Mouse (Mus musculus) heart, postnatal 0 days (tissue): ENCODE results near the gene Baiap2. TPM values are rescaled to one million over a fixed set of nuclear protein-coding genes. Genes with fewer than 3 reads are reported as not detected.

Experiments
- ATAC-seq: fragments of 200-750 bp; cut with Nextera tagmentation; 2 replicates; pipeline ENCODE4 v1.8.0; 2017; ENCODE audit warnings: low read depth, moderate number of reproducible peaks, moderate library complexity; ENCODE audit not compliant: insufficient read depth
- DNase-seq: peaks from one replicate; pipeline ENCODE4 v3.0.0-alpha.2; 2016; ENCODE audit warnings: low spot score
- H3K27ac ChIP-seq: fragments of 300-500 bp; sonication (generic); 2 replicates; pipeline ENCODE4 v1.5.1; 2014; ENCODE audit warnings: low read depth, mild to moderate bottlenecking
- H3K27me3 ChIP-seq: fragments of 300-500 bp; sonication (generic); 2 replicates; pipeline ENCODE4 v1.6.1; 2014; ENCODE audit warnings: low read length, mixed read lengths; ENCODE audit not compliant: control insufficient read depth, insufficient read depth
- H3K36me3 ChIP-seq: fragments of 300-500 bp; sonication (generic); replicated peaks from 2 replicates; pipeline ENCODE4 v1.6.1; 2014; ENCODE audit warnings: low read length, mixed read lengths; ENCODE audit not compliant: control insufficient read depth, insufficient read depth
- H3K4me1 ChIP-seq: fragments of 300-500 bp; sonication (generic); 2 replicates; pipeline ENCODE4 v1.6.1; 2014; ENCODE audit warnings: antibody characterized with exemption; ENCODE audit not compliant: control insufficient read depth, insufficient read depth
- H3K4me2 ChIP-seq: fragments of 300-500 bp; sonication (generic); 2 replicates; pipeline ENCODE4 v1.6.1; 2014; ENCODE audit warnings: low read depth, mild to moderate bottlenecking, low read length, moderate library complexity
- H3K4me3 ChIP-seq: fragments of 300-500 bp; sonication (generic); 2 replicates; pipeline ENCODE4 v1.5.1; 2014; ENCODE audit warnings: low read depth, low read length
- H3K9ac ChIP-seq: fragments of 300-500 bp; sonication (generic); replicated peaks from 2 replicates; pipeline ENCODE4 v1.6.1; 2014; ENCODE audit warnings: low read depth, low read length, mixed read lengths
- H3K9me3 ChIP-seq: fragments of 300-500 bp; sonication (generic); replicated peaks from 2 replicates; pipeline ENCODE4 v1.6.1; 2016; ENCODE audit warnings: low read length; ENCODE audit not compliant: control insufficient read depth
- CTCF ChIP-seq: IDR thresholded peaks from 2 replicates; pipeline ENCODE4 v1.5.1; 2016; ENCODE audit warnings: antibody characterized with exemption, control low read depth, low read depth
- EP300 ChIP-seq: IDR thresholded peaks from 2 replicates; pipeline ENCODE4 v1.6.1; 2016; ENCODE audit warnings: antibody characterized with exemption, low read depth
- WGBS: fragments of 180-500 bp; shearing (Covaris S2); extraction: QIAGEN DNeasy Blood & Tissue Kit; methylation state at CpG from one replicate; pipeline ENCODE4 v1.1.7; 2014; 5-methylcytosine and 5-hydroxymethylcytosine counted together
- polyA plus RNA-seq: library from polyadenylated mRNA; unstranded; fragments of >200 nt; fragmentation: Nextera tagmentation; extraction: Ambion mirVana; gene quantifications from 2 replicates; pipeline ENCODE4 v1.2.1, GENCODE M21; 2015
- total RNA-seq: library from RNA; depleted of rRNA; stranded (reverse); fragments of >200 nt; gene quantifications from 2 replicates; pipeline ENCODE4 v1.2.3, GENCODE M21; 2014; ENCODE audit warnings: low replicate concordance

The Baiap2 gene
- total and polyA plus RNA-seq, 2 experiments from 2014 or later = 8.2 to 22.0 TPM

GRCm38 (mm10) chr11:119914381-119914780, 28.2 kb upstream of the Baiap2 start:
- no peak for ATAC-seq
- Histone ChIP-seq H3K27ac (no peak overlapping the region; the same call in 1 of the 2 replicates), H3K9me3 (no peaks in the 10 kb centered on the region), H3K4me3 (peak overlapping the region; percentile 90), H3K27me3 (no peaks in the 10 kb centered on the region), H3K4me2 (peak overlapping the region; percentile 81), H3K36me3 (peaks cover 26% of the 10 kb centered on the region), H3K9ac (peak overlapping the region; percentile 93), H3K4me1 (peaks cover 26% of the 10 kb centered on the region)
- TF ChIP-seq CTCF (no peak), EP300 (no peak)
- no peak for DNase-seq
- WGBS = 15% methylated on average over 4 of the region's 4 CpGs

- 0 out of 2 replicates have a peak overlapping the region, but pooled peaks have one; percentile 8 for H3K27ac ChIP-seq
- WGBS = 63% methylated on average over 9 of the region's 9 CpGs
- H3K4me1 ChIP-seq = peaks cover 26% of the 10 kb centered on the region
- H3K4me3 ChIP-seq = no peak overlapping the region
- H3K9ac ChIP-seq = no peak overlapping the region
- no peak for TF ChIP-seq CTCF
- no peak for TF ChIP-seq EP300
- ATAC-seq (no peak), DNase-seq (no peak)
- peak overlapping the region; percentile 22 for H3K4me2 ChIP-seq
- H3K36me3 ChIP-seq = peaks cover 36% of the 10 kb centered on the region
- no peaks in the 10 kb centered on the region for H3K27me3 ChIP-seq
- no peaks in the 10 kb centered on the region for H3K9me3 ChIP-seq
Measured at GRCm38 (mm10) chr11:119915666-119916065, 26.9 kb upstream of the Baiap2 start.

- ATAC-seq (peak; percentile 44), DNase-seq (peak; percentile 67)
- Histone ChIP-seq H3K9me3 (no peaks in the 10 kb centered on the region), H3K9ac (no peak overlapping the region), H3K4me1 (peaks cover 26% of the 10 kb centered on the region), H3K4me3 (no peak overlapping the region), H3K4me2 (peak overlapping the region; percentile 22; the same call in 1 of the 2 replicates), H3K27ac (0 out of 2 replicates have a peak overlapping the region, but pooled peaks have one; percentile 8), H3K27me3 (no peaks in the 10 kb centered on the region), H3K36me3 (peaks cover 36% of the 10 kb centered on the region)
- no peak for TF ChIP-seq CTCF
- no peak for TF ChIP-seq EP300
- WGBS = 65% methylated on average over 15 of the region's 15 CpGs
Measured at GRCm38 (mm10) chr11:119916102-119916790, 26.3 kb upstream of the Baiap2 start.

- TF ChIP-seq CTCF (no peak), EP300 (no peak)
- no peak overlapping the region for H3K4me2 ChIP-seq
- no peak overlapping the region for H3K27ac ChIP-seq
- no peak overlapping the region for H3K4me3 ChIP-seq
- peaks cover 36% of the 10 kb centered on the region for H3K36me3 ChIP-seq
- H3K9ac ChIP-seq = no peak overlapping the region
- DNase-seq (no peak), ATAC-seq (no peak)
- WGBS = 79% methylated on average over 21 of the region's 21 CpGs
- H3K27me3 ChIP-seq = no peaks in the 10 kb centered on the region
- peaks cover 26% of the 10 kb centered on the region for H3K4me1 ChIP-seq
- no peaks in the 10 kb centered on the region for H3K9me3 ChIP-seq
Measured at GRCm38 (mm10) chr11:119916834-119917469, 25.6 kb upstream of the Baiap2 start.

- Histone ChIP-seq H3K4me3 (no peak overlapping the region), H3K4me1 (peaks cover 20% of the 10 kb centered on the region), H3K9me3 (no peaks in the 10 kb centered on the region), H3K4me2 (no peak overlapping the region), H3K27ac (no peak overlapping the region), H3K27me3 (no peaks in the 10 kb centered on the region), H3K36me3 (peaks cover 36% of the 10 kb centered on the region), H3K9ac (no peak overlapping the region)
- DNase-seq (no peak), ATAC-seq (no peak)
- no peak for TF ChIP-seq EP300
- TF ChIP-seq CTCF = no peak
- WGBS = 83% methylated on average over 7 of the region's 7 CpGs
Measured at GRCm38 (mm10) chr11:119918521-119918920, 24.0 kb upstream of the Baiap2 start.
